Mouse (Mus musculus): ENCODE results near the gene Ggn.
"Not testable (repeated sequence)": the region's sequence is repeated elsewhere in the genome, so short reads cannot be mapped to it uniquely, and the experiment has no call there.

The Ggn gene

DNA sequence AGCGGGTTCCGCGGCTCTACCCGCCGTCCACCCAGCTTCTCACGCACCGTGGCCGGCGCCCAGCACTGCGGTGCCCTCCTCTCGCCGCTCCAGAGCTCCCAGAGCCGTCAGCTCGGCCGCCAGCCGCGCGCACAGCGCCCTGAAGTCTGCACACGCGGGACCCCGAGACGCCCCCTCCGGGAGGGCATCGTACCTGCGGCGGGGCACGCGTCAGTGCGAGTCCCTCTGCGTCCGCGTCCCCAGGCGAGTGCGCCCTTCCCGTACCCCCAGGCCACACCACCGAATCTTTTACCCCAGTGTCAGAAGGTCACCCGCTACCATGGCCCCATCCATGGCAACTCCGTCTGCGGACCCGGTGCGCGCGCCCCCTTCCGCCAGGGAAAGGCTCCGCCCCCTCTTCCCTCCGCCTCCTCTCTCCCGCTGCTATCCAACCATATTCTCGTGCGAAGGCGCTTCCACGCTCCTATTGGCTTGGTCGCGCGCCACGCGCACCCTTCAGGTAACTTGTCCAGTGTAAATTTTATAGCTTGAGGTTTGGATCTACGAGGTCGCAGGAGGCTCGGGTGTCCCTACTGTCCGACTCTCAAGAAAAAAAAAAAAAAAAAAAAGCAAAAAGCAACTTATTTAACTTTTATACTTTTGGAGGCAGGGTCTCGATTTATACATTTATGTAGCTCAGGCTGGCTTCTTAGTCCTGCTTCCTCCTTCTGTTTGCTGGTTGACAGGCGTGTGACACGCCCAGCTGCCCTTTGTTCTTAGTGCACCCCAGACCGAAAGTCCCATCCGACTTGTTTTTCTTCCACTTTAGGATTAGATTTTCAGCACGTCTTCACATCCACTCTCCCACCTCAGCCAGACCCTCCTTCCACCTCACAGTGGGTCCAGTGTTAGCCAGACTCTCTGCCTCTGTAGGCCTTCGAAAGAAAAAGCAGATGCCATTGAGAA is 13.9 kb upstream of the Ggn start, which contains the start of gene Fam98c:
TSS of gene Fam98c (minus strand) at position 397 of the 945 bp plus-strand sequence.
- CTCF ChIA-PET = interaction anchor here (0.6 kb wide), 1 partner anchor 1595 kb away, joined by 3 read pairs; no protein-coding TSS in a partner anchor

DNA sequence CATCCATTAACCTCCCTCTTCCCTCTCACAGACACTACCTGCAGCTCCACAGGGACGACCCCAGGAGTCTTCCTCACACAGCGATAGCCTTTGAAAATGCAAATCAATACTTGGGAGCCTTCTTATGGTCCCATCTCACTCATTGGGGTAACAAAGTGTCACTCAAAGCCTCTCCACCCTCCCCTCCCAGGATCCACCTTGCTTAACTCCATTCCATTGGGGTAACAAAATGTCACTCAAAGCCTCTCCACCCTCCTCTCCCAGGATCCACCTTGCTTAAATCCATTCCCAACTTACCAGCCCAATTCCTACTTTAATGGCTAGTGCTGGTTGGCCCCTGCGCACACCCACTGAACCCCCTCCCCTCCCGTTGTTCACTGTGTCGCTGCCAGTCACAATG is 11.7 kb upstream of the Ggn start:
- CTCF ChIA-PET = no interaction called here

DNA sequence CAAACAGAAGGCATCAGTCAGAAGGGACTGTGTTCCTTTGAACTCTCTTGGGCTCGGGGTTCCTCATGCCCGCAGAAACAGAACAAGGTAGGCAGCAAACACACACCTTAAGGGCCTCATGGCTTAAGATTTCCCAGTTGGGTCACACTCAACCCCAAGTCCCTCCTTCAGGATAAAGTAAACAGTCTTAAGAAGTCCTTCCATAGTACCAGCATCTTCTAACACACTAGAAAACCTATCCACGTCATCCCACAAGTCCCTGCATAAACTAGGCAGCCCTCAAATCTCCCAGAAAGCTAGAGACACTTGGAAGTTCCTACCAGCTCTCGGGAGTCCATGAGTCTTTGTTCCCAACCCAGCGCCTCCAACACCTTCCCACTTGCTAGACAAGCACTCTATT is 7.7 kb upstream of the Ggn start:
- CTCF ChIA-PET = no interaction called here

DNA sequence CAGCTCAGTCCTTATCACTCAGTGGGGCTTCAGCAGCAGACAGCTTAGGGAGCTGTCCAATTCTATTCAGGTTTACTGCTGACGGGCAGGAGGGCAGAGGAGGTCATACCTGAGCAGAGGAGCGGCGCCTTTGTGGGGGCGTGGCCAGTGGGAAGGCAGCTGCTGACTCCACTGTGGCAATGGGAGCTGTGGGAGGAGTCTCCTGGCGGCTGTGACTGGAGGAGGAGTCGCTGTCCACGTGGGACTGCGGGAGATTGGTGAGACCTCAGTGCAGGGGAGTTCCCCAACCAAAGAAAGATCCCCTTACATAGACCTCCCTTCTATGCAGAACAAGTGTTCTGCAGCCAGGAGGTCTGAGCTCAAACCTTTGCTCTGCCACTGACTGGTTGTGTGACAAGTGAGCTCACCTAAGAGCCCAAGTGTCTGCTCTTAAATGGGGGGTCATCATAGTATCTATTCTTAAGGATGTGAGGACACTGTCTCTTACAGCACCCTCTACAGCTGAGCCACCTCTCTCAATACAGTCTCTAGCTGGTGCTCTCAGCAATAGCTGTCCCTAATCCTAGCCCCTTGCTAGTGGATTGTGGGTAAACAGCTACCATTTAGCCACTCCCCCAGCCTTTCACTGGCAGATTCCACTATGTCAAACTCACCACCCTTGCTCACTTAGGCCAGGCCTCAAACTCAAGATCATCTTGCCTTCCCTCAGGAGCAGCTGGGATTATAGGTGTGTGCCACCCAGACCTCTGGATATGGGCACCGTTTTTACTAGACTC is 7.1 kb upstream of the Ggn start:
- CTCF ChIA-PET = no interaction called here

DNA sequence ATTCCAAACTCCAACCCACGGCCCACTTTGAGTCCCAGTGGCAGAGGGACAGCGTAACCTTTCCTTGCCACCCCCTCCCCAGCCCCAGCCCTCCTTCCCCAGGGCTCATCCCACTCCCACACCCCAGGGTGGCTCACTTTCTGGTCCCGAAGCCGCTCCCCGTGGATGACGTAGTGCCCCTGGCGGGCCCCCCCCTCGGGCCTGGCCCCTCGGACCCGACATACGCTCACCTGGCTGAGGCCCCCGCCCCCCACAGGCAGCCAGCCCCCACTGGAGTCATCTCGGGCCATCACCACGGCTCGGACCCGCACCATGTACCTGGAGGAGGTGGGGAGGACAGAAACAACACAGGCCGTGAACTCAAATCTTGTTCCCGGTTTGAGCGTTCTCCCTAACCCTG is 2.4 kb upstream of the Ggn start:
- CTCF ChIA-PET = no interaction called here

DNA sequence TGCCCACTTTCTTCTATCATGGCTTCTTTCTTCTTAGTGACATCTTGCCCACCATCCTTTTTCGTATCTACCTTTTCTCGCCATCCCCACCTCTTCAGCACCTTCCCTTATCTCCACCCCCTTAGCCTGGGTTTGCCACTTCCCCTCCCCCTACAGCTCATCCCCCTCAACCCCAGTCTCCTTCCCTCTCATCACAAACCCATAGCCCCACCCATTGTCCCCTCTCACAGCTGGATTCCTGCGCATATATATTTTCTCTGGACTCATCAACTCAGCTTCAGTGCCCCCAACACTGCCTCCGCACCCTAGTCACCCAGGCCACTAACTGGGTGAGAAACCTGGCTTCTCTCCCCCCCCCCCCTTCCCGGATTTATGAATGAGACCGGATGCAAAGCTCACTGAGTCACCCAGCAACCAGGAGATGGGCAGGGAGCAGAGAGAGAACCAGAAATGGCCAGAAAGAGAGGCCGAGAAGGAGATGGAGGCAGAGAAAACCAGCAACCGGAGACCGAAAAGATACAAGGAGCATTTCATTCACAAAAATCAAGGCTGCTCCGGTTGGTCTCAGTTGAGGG is 1.8 kb upstream of the Ggn start:
- CTCF ChIA-PET = interaction anchor here (0.6 kb wide), 1 partner anchor 368 kb away, joined by 5 read pairs; no protein-coding TSS in a partner anchor

DNA sequence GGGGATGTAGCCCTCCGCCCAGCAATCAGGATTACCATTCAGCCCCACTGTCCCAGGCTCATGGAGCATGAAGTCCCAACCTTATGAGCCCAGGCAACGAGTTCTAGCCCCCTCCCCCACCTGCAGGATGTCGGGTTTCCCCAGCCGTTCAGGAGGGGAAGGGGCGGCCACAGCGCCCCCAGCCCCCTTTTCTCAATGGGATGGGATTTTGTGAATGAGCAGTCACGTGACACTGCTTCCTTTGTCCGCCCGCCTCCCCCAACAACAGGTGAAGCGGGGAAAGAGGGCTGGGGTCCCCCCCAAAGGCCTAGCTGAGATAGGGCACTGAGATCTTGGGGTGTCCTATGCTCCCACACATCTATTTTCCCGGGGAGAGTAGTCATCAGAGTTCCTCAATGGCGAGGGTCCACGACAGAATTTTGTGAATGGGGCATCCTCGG is 1.2 kb upstream of the Ggn start:
- CTCF ChIA-PET = interaction anchor here (0.6 kb wide), 2 partner anchors 17 to 368 kb away, joined by 3 to 5 read pairs; no protein-coding TSS in a partner anchor

DNA sequence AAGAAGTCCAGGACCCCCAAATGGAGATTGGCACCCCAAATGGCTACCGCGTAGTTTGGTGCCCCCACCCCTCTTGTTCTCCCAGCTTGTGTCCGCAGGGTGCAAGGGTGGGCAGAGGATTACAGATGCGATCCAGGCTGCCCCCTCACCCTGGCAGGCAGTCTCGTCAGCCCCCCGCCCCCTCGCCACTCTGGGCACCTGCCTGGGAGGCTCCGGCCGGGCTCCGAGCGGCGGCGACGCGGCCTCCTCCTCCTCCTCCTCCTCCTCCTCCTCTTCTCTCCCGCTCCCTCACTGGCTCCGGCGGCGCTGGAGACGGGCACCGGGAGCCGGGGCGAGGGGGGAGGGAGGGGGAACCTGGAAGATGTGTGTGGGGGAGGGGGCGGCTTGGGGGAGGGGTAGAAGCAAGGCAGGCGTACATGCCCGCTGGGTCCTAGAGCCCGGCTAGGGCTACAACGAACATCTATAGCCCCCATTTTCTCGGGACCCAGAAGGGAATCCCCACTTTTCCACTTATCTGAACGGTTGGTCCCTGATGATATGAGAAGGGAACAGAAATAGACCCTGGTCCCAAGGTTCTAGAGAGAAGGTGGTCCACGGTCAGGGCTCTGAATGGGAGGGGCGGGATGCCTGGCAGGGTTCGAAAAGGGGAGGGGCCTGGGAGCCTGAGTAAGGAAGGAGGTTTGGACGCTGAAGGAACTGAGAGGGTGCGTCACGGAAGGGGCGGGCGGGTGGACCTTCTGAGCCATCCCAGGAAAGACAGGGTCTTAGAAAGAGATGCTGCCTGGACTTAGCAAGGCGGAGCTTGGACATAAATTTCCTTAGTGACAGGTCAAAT is 562 bp upstream of the Ggn start:
- CTCF ChIA-PET = interaction anchor here (0.6 kb wide), 2 partner anchors 18 to 67 kb away, joined by 3 to 6 read pairs; no protein-coding TSS in a partner anchor

DNA sequence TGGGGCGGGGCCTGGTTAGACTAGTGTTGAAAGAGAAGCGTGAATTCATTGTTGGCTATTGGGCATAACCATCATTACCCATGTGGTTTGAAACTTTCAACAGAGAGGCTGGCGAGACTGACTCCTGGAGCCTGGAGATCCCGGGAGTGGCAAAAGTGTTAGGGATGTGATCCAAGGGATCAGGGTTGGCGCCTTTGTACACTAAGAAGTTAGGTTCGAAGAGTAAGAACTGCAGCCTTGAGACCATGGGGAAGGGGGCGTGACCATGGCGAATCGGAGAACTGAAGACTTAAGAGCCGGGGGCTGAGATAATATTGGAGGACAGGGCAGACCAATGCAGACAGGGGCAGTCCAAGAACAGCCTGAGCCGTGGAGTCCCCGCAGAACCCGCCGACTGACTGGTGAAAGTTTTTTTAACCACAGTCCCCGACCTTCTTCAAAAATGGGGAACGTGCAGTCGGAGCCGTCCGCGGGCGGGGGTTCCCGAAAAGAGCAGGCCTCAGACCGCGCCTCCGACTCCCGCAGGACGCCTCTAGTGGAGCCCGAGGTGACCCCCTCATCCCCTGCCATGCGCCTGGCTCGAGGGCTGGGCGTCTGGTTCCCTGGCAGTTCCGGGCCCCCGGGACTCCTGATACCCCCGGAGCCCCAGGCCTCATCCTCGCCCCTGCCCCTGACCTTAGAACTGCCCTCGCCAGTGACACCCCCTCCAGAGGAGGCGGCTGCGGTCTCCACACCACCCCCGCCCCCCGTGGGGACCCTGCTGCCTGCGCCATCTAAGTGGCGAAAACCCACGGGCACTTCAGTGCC is 948 bp downstream of the Ggn start:
- CTCF ChIA-PET = no interaction called here

DNA sequence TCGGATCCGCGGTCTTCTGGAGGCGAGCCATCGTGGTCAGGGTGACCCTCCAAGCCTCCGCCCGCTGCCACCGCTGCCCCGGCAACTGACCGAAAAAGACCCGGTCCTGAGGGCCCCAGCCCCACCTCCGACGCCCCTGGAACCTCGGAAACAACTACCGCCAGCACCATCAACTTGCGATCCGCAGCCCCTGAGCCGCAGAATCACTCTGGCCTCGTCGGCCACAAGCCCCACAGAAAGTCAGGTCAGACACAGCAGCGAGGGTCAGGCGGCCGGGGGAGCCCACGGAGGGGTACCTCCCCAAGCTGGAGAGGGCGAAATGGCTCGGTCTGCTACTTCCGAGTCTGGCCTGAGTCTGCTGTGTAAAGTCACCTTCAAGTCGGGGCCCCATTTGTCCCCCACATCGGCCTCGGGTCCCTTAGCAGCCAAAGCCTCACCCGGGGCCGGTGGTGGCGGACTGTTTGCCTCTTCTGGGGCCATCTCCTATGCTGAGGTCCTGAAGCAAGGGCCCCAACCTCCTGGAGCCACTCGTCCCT is 1.6 kb downstream of the Ggn start:
- CTCF ChIA-PET = no interaction called here

DNA sequence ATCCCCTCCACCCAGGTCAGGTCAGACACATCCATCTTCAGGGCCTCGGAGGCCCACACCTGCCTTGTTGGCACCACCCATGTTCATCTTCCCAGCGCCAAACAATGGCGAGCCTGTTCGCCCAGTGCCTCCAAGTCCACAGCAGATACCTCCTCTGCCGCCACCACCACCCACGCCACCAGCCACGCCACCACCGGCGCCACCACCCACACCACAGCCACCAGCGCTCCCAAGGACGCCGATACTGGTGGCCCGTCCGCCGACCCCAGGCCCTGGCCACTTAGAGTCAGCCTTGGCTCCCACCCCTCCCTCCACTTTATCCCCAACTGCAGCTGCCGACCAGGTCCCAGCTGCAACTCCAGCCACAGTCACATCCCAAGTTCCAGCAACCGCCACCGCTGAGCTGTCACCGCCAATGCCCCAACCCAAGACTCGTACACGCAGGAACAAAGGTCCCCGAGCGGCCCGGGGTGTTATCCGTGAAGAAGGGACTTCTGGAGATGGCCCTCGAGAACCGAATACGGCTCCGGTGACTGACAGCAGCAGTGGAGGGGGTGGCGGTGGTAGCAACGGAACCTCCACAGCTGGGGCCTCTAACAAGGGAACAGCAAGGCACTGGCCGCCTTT is 2.5 kb downstream of the Ggn start:
- CTCF ChIA-PET = no interaction called here

DNA sequence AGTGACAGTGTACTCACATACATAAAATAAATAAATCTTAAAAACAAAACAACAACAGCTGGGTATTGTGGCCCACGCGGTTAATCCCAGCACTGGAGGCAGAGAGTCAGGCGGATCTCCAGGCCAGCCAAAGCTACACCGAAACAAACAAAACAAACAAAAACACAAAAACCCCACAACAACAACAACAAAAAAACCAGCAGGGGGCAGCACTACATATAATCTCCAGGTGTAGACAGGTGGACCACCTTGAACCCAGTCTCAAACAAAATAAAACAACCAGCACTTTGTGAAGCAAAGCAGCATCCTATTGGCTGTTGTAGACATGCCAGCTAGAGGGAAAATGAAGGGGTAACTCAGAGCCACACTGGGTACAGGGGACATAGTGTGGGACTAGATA is 8.1 kb downstream of the Ggn start:
- CTCF ChIA-PET = interaction anchor here (0.5 kb wide), 1 partner anchor 36 kb away, joined by 7 read pairs; the partner anchor contains the start of gene Catsperg1

DNA sequence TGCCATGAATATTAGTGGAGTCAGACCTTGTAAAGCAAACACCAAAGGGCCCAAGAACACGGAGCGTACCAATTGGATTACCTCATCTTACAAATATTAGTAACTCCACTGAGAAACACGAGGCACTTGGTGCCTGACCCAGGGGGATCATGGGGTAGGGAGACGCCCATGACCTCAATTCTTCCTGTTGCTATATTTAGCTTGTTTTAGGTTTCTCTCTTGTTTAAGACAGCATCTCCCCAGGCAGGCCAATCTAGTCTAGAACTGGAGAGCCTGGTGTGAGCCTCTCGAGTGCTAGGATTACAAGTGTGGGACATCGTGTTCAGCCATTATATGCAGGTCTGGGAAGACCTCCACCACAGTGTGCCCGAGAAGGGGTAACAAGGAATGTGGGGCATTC is 9.3 kb downstream of the Ggn start:
- CTCF ChIA-PET = interaction anchor here (0.6 kb wide), 1 partner anchor 110 kb away, joined by 4 read pairs; the partner anchor contains the start of gene Ppp1r14a

DNA sequence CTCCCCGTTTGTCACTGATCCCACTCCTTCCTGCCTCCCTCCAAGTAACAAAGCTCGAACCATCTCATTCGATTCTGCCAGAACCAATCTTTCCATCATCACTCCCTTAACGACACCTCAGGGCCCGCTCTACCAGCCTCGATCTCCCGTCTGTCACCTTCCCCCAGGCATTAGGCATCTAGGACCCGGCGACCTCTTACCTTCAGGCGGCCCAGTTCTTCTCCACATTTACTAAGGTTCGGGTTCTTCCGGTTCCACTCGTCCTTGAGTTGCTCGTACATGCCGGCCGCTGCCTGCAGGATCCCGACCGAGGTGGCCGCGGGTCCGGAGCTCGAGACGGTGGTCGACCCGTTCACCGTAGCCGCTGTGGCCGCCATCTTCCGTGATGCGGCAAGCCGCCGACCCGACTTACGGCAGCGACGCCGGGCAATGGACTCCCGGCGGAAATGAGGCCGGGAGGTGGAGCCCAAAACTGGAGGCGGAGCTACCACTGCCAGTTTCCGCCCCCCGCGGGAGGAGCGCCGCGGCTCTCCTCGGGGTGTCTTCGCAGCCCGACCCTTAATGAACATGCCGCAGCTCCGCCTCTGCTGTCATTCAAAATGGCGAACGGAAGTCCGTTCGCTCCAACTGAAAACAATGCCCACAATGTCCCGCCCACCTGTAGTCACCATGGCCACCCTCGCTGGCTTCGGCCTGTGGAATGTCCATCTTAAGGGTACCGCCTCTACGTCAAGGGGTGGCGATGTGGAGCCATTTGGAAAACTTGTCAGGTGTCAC is 10.3 kb downstream of the Ggn start, which contains the start of gene Psmd8:
TSS of gene Psmd8 (minus strand) at position 625 of the 777 bp plus-strand sequence.
- CTCF ChIA-PET = no interaction called here

DNA sequence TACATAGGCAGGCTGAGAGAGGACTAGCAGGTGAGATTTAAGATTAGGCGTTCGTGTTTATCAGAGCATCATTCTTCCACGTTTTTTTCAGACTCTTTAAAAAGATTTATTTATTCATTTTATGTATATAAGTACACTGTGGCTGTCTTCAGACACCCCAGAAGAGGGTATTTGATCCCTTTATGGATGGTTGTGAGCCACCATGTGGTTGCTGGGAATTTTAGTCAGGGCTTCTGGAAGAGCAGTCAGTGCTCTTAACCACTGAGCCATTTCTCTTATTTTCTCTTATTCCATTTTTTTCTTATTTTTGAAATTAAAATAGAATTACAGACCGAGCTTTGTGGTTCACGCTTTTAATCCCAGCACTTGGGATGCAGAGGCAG is 10.8 kb downstream of the Ggn start:
- CTCF ChIA-PET = no interaction called here

DNA sequence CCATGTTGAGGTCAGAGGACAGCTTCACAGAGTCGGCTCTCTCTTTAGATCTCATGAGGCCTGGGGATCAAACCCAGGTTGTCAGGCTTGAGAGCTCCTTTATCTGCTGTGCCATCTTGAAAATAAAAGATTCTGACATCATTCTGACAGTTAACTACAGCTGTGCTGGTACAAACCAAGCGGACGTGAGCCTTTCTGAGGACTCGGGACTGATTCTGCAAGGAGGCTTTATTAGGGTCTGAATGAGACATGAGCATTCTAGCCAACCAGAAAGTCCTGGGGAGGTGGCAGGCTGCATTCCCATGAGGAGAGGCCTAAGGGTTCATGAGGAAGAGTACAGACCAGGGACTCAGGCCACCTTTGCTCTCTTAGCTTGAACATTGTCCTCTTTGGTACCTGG is 11.3 kb downstream of the Ggn start:
- CTCF ChIA-PET = not testable (repeated sequence)

DNA sequence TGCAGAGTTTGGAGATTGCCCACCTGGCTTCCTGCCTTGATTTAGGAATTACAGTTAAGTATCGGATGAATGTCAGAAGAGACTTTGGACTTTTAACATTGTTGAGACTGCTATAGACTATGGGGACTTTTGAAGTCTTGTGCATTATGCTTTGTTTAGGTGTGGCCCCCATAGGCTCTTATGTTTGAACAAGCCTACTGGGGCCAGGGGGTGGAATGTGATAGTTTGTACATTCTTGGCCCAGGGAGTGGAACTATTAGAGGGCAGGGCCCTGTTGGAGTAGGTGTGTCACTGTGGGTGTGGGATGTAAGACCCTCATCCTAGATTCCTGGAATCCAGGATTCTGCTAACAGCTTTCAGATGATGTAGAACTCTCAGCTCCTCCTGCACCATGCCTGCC is 24.2 kb downstream of the Ggn start:
- CTCF ChIA-PET = not testable (repeated sequence)

DNA sequence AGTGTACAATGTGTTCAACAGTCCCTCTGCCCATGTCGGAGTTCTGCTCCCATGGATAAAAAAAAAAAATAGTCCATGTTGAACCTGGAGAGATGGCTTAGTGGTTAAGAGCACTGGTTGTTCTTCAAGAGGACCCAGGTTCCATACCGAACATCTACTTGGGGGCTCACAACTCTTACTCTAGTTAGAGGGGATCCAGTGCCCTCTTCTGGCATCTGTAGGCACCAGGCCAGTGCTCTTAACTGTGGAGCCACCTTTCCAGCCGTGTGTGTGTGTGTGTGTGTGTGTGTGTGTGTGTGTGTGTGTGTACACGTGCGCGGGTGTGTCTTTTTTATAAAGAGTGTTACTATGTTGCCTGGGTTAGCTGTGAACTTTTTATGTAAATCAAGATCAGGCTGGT is 32.6 kb downstream of the Ggn start:
- CTCF ChIA-PET = no interaction called here

DNA sequence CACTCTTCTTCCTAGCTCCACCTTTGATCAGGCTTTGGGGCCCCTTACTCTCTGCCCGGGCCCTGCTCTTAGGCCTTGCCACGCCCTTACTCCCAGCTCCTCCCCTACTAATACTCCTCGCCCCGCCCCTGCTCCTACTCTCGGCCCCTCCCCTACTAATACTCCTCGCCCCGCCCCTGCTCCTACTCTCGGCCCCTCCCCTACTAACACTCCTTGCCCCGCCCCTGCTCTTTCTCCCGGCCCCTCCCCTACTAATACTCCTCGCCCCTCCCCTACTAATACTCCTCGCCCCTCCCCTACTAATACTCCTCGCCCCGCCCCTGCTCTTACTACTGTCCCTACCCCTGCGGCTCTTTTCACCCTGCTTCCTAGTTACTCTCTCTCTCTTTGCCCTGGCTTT is 41.0 kb downstream of the Ggn start:
- CTCF ChIA-PET = not testable (repeated sequence)
